Mouse (Mus musculus) erythroblast, embryonic 14.5 days (primary cell): Measurements from ENCODE around the gene 2210011C24Rik.

Source experiments
- GATA1 ChIP-seq: IDR thresholded peaks from 2 replicates; pipeline ENCODE4 v1.6.1; 2012; ENCODE audit warnings: low read length, inconsistent platforms, mixed read lengths
- TAL1 ChIP-seq: IDR thresholded peaks from 3 replicates; pipeline ENCODE4 v1.6.1; 2012; ENCODE audit warnings: low read length, inconsistent platforms, mixed read lengths

GRCm38 (mm10) chr8:84010625-84011611 lies 1.1 kb downstream of the 2210011C24Rik start:
- TF ChIP-seq GATA1 (no peak), TAL1 (no peak)
